Mouse (Mus musculus) lung, adult 2 months (tissue): ENCODE measurements around the gene Rbfox2.

ENCODE experiments used
- CTCF ChIP-seq: fragments of 200-500 bp; IDR thresholded peaks from 2 replicates; pipeline ENCODE4 v1.5.1; 2011; ENCODE audit warnings: mild to moderate bottlenecking, low read length, control low read depth; ENCODE audit not compliant: insufficient read depth
- POLR2A ChIP-seq: fragments of 200-500 bp; IDR thresholded peaks from 2 replicates; pipeline ENCODE4 v1.6.1; 2011; ENCODE audit warnings: low read depth, mild to moderate bottlenecking, control low read depth, low read length, borderline replicate concordance; ENCODE audit errors: extremely low read depth

DNA sequence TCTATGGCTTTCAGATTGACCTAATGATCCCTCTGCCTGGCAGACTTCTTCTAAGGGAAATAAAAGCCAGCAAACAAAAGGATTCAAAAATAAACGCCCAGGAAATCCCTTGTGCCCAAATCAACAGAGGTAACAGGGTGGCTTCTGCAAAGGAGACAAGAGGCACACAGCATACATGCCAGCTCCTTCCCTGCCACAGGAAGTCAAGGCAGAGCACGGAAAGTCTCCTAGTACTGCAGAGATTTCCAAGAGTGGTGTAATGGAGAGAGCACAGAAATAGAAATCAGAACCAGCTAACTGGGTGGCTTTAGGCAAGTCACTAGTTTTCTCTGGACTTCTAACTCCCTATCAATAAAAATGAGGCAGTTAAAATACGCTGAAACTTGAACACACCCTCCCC, 1.8 kb downstream of the Rbfox2 start:
- TF ChIP-seq POLR2A (peak; percentile 49; the same call in 1 of the 2 replicates), CTCF (no peak)
